Mouse (Mus musculus) forebrain, embryonic 11.5 days (tissue): ENCODE measurements at regions not wholly inside any gene's neighbourhood (a gene's known extent, or its start where the extent isn't known, plus 50 kb on each side); places are given as distances from the start of the nearest gene placed in this dataset.

Experiments used
- ATAC-seq: fragments of 200-750 bp; cut with Nextera tagmentation; replicated peaks from 2 replicates; pipeline ENCODE4 v1.8.0; 2017; ENCODE audit warnings: moderate TSS enrichment; ENCODE audit not compliant: low FRiP score
- DNase-seq: peaks from one replicate; pipeline ENCODE4 v3.0.0-alpha.2; 2017; ENCODE audit warnings: low spot score
- H3K27ac ChIP-seq: fragments of 300-500 bp; sonication (generic); 2 replicates; pipeline ENCODE4 v1.5.1; 2014; ENCODE audit warnings: low read depth, low read length
- H3K27me3 ChIP-seq: fragments of 300-500 bp; sonication (generic); 2 replicates; pipeline ENCODE4 v1.6.1; 2014; ENCODE audit warnings: mild to moderate bottlenecking, low read length, mixed read lengths; ENCODE audit not compliant: control insufficient read depth, insufficient read depth
- H3K36me3 ChIP-seq: fragments of 300-500 bp; sonication (generic); 2 replicates; pipeline ENCODE4 v1.6.1; 2014; ENCODE audit warnings: mild to moderate bottlenecking, low read length, moderate library complexity, mixed read lengths; ENCODE audit not compliant: control insufficient read depth, insufficient read depth
- H3K4me1 ChIP-seq: fragments of 300-500 bp; sonication (generic); replicated peaks from 2 replicates; pipeline ENCODE4 v1.6.1; 2014; ENCODE audit warnings: low read length, mixed read lengths; ENCODE audit not compliant: control insufficient read depth, insufficient read depth
- H3K4me2 ChIP-seq: fragments of 300-500 bp; sonication (generic); 2 replicates; pipeline ENCODE4 v1.6.1; 2014; ENCODE audit warnings: low read depth, mild to moderate bottlenecking, low read length, moderate library complexity, mixed read lengths; ENCODE audit not compliant: severe bottlenecking
- H3K4me3 ChIP-seq: fragments of 300-500 bp; sonication (generic); 2 replicates; pipeline ENCODE4 v1.5.1; 2014; ENCODE audit warnings: low read depth, low read length
- H3K9ac ChIP-seq: fragments of 300-500 bp; sonication (generic); 2 replicates; pipeline ENCODE4 v1.6.1; 2014; ENCODE audit warnings: low read length
- H3K9me3 ChIP-seq: fragments of 300-500 bp; sonication (generic); 2 replicates; pipeline ENCODE4 v1.6.1; 2016; ENCODE audit warnings: low read length, mixed read lengths; ENCODE audit not compliant: control insufficient read depth
- WGBS: fragments of 180-500 bp; shearing (Covaris S2); extraction: QIAGEN DNeasy Blood & Tissue Kit; methylation state at CpG from one replicate; pipeline ENCODE4 v1.1.7; 2014; 5-methylcytosine and 5-hydroxymethylcytosine counted together

DNA sequence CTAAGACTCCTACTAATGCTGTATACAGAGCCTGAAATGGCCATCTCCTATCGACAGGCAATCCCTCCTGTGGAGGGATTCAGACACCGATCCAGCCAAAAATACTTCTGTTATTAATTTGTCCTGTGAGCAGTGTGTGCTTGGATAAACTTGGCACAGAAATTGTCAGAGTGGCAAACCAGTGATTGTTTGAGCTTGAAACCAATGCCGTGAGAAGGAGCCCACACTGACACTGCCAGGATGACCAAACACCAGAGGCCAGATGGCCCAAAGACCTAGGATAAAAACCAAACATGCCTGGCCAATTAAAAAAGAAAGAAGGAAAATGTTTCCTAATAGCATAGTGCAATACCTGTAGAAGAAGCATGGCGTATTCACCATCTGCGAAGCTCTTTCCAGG is 1221.0 kb downstream of the Cdh11 start:
- no peaks in the 10 kb centered on the region for H3K9me3 ChIP-seq
- H3K4me1 ChIP-seq = no peaks in the 10 kb centered on the region
- no peak overlapping the region for H3K4me2 ChIP-seq
- no peak overlapping the region for H3K9ac ChIP-seq
- H3K27me3 ChIP-seq = no peaks in the 10 kb centered on the region
- no peaks in the 10 kb centered on the region for H3K36me3 ChIP-seq
- DNase-seq = no peak
- no peak overlapping the region for H3K27ac ChIP-seq
- no peak overlapping the region for H3K4me3 ChIP-seq
- WGBS = 94% methylated on average over 5 of the region's 5 CpGs
- no peak for ATAC-seq

DNA sequence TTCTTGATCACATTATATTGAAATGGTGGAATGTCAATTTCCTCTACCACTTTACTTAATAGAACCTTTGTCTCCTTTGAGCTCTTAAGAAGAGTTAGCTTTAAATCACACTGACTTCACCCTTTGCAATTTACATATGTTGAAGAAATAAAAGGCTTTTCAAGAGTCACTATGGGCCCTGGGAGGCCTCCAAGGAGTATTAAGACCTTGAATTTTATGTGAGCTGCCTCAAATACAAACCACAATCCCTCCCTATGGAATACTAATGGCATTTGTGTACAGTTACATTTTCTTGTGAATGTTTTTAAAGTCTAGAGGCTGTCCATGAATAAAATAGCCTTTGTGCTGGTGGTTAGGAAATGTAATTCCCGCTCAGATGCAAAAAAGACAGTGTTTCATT is 1262.7 kb downstream of the Cdh11 start:
- Histone ChIP-seq H3K27ac (no peak overlapping the region), H3K4me3 (no peak overlapping the region), H3K27me3 (no peaks in the 10 kb centered on the region), H3K4me1 (no peaks in the 10 kb centered on the region), H3K9ac (no peak overlapping the region), H3K4me2 (no peak overlapping the region), H3K36me3 (no peaks in the 10 kb centered on the region), H3K9me3 (no peaks in the 10 kb centered on the region)
- ATAC-seq (no peak), DNase-seq (no peak)
- 67% methylated on average over 1 of the region's 1 CpGs for WGBS

DNA sequence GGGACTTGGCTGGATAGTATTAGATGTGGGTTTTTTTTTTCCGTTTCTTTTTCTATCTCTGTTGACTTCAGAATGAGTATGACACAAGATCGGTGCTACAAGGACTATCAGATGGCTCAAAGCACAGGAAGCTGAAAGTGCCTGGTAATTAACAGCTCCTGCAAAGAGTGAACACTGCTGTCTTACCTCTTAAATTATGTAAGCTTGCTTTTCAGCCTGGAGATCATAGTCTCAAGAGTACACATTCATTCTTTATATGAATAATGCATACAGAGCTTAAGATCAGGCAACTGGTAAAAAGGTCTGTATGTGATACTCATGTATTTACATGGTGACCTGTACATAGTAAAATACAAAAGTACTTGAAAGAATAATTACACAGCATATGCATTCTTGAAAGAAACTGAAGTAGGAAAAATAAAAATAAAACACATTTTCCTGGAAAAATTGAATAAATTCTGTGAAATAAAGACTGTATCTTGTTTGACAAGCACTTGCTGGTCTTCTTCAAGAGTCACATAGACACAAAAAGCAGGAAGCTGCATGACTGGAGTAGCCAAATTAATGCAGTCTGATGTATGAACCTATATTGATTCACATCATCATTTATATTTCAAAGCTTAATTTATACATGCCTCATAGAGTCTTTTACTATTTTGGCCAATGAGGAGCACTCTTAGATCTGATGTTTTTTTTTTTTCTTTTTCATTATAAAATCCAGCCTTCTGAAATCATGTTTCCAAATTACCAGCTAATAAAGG is 1306.7 kb downstream of the Cdh11 start:
- no peak for ATAC-seq
- H3K4me1 ChIP-seq = no peaks in the 10 kb centered on the region
- no peak overlapping the region for H3K9ac ChIP-seq
- 79% methylated on average over 2 of the region's 2 CpGs for WGBS
- H3K36me3 ChIP-seq = no peaks in the 10 kb centered on the region
- no peak overlapping the region for H3K4me2 ChIP-seq
- no peak for DNase-seq
- no peak overlapping the region for H3K27ac ChIP-seq
- H3K4me3 ChIP-seq = no peak overlapping the region
- no peaks in the 10 kb centered on the region for H3K27me3 ChIP-seq
- H3K9me3 ChIP-seq = no peaks in the 10 kb centered on the region

DNA sequence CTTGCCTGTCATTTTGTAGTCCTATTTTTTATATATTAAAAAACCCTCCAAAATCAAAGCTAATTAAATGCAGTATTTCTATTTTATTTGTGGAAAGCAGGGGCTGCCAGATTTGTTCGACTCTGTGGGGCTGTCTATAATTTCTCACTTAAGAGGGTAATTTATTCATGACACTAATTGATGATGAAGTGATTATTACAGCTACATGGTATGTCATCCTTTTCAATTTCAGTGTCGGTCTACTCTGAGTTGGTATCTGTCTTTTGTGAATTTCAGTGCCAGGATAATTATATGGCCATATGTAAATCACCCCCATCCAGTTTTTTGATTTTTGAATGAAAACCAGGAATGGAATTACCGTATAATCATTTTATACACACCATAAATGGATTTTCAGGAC is 1319.1 kb downstream of the Cdh11 start:
- Histone ChIP-seq H3K4me3 (no peak overlapping the region), H3K9ac (no peak overlapping the region), H3K36me3 (no peaks in the 10 kb centered on the region), H3K27me3 (no peaks in the 10 kb centered on the region), H3K4me2 (no peak overlapping the region), H3K4me1 (no peaks in the 10 kb centered on the region), H3K9me3 (no peaks in the 10 kb centered on the region), H3K27ac (no peak overlapping the region)
- ATAC-seq (no peak), DNase-seq (no peak)
- WGBS = 78% methylated on average over 3 of the region's 3 CpGs

DNA sequence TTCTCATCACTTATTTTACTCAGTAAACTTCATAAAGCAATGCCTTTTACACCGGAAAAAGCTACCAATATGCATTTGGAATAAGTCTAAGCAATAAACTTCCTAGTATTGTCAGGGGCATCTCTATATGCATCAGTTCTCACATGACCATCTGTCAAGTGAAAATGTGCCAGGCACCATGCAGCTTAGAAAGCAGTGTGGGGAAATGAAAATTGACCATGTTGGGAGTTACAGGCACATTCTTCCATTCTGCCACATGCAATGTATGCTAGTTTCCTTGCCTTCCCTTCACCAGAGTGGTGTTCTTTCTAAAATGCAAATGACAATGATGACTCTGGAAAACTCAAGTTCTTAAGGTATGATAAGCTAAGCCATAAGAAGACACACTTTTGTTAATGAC is 1322.9 kb downstream of the Cdh11 start:
- DNase-seq = no peak
- Histone ChIP-seq H3K4me1 (no peaks in the 10 kb centered on the region), H3K36me3 (no peaks in the 10 kb centered on the region), H3K9ac (no peak overlapping the region), H3K27me3 (no peaks in the 10 kb centered on the region), H3K4me2 (no peak overlapping the region), H3K27ac (no peak overlapping the region), H3K4me3 (no peak overlapping the region), H3K9me3 (no peaks in the 10 kb centered on the region)
- no peak for ATAC-seq
- 91% methylated on average over 1 of the region's 1 CpGs for WGBS

DNA sequence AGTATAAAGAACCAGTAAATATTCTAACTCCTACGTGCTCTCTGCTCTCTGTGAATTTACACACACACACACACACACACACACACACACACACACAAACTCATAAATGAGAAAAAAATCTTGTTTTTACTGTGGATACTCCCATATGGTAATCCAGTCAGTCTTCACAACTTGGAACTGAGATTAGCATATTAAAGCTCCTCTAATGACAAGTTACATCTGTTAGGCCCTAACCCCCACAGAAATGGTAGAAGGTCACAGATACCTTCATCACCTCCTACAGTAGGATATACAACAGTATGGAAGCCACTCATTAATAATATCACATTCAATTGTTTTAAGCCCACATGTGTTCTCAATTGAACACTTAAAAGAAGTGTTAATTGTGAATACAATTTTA is 1340.7 kb downstream of the Cdh11 start:
- no peak for ATAC-seq
- WGBS = 83% methylated on average over 1 of the region's 1 CpGs

DNA sequence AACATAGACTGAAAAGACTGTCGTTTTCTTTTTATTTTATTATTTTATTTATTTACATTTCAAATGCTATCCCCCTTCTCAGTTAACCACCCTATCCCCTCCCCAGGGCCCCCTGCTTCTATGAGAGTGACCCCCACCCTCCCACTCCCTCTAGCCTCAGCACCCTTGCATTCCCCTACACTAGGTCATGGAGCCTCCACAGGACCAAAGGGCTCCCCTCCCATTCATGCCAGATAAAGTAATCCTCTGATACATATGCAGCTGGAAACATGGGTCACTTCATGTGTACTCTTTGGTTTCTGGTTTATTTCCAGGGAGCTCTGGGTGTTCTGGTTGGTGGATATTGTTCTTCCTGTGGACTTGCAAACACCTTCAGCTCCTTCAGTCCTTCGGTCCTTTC is 1342.9 kb downstream of the Cdh11 start:
- Histone ChIP-seq H3K36me3 (no peaks in the 10 kb centered on the region), H3K9ac (no peak overlapping the region), H3K4me1 (no peaks in the 10 kb centered on the region), H3K27me3 (no peaks in the 10 kb centered on the region), H3K4me3 (no peak overlapping the region), H3K9me3 (no peaks in the 10 kb centered on the region), H3K4me2 (no peak overlapping the region), H3K27ac (no peak overlapping the region)
- 89% methylated on average over 2 of the region's 2 CpGs for WGBS
- ATAC-seq (no peak), DNase-seq (no peak)

More for the DNA sequence above, 1340.7 kb downstream of the Cdh11 start:
- no peak overlapping the region for H3K9ac ChIP-seq
- H3K4me1 ChIP-seq = no peaks in the 10 kb centered on the region
- no peaks in the 10 kb centered on the region for H3K27me3 ChIP-seq
- H3K27ac ChIP-seq = no peak overlapping the region
- H3K4me3 ChIP-seq = no peak overlapping the region
- H3K4me2 ChIP-seq = no peak overlapping the region
- H3K9me3 ChIP-seq = no peaks in the 10 kb centered on the region
- DNase-seq = no peak
- no peaks in the 10 kb centered on the region for H3K36me3 ChIP-seq

DNA sequence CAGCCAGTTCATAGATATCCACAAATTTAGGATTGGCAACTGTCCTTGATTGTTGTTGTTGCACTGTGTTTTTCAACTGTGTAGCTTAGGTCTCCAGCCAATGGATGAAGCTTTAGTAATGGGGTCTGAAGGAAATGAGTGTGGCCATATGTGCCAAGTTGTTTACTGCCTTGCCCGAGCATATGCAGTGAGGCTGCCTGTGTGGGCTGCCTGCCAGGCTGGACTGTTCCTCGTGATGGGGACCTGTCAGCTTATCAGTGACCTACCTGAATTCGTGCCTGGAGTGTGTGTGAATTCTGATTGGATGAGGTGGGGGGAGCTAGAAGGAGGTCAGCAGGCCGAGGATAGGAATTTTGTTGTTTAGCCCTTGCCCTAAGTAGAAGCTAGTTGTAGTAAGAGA is 1349.8 kb downstream of the Cdh11 start:
- DNase-seq (peak; percentile 47), ATAC-seq (no peak)
- WGBS = 65% methylated on average over 4 of the region's 4 CpGs
- H3K4me1 ChIP-seq = no peaks in the 10 kb centered on the region
- no peaks in the 10 kb centered on the region for H3K36me3 ChIP-seq
- H3K27me3 ChIP-seq = no peaks in the 10 kb centered on the region
- H3K27ac ChIP-seq = no peak overlapping the region
- H3K9me3 ChIP-seq = no peaks in the 10 kb centered on the region
- no peak overlapping the region for H3K9ac ChIP-seq
- no peak overlapping the region for H3K4me2 ChIP-seq
- no peak overlapping the region for H3K4me3 ChIP-seq
